Mouse (Mus musculus) embryonic facial prominence, embryonic 13.5 days (tissue): ENCODE measurements around the gene R3hdm4. TPM values are rescaled to one million over a fixed set of nuclear protein-coding genes. Genes with fewer than 3 reads are reported as not detected.
"Not testable (repeated sequence)": the region's sequence is repeated elsewhere in the genome, so short reads cannot be mapped to it uniquely, and the experiment has no call there.

ENCODE experiments used
- ATAC-seq: fragments of 200-750 bp; cut with Nextera tagmentation; 2 replicates; pipeline ENCODE4 v1.8.0; 2017; ENCODE audit warnings: low read depth; ENCODE audit not compliant: insufficient number of reproducible peaks, insufficient read depth, low FRiP score, low TSS enrichment
- H3K27ac ChIP-seq: fragments of 300-500 bp; sonication (generic); 2 replicates; pipeline ENCODE4 v1.5.1; 2015; ENCODE audit warnings: moderate library complexity, mild to moderate bottlenecking, inconsistent platforms
- H3K27me3 ChIP-seq: fragments of 300-500 bp; sonication (generic); 2 replicates; pipeline ENCODE4 v1.6.1; 2015; ENCODE audit warnings: mild to moderate bottlenecking, inconsistent platforms
- H3K36me3 ChIP-seq: fragments of 300-500 bp; sonication (generic); 2 replicates; pipeline ENCODE4 v1.6.1; 2015; ENCODE audit warnings: mild to moderate bottlenecking, inconsistent platforms
- H3K4me1 ChIP-seq: fragments of 300-500 bp; sonication (generic); 2 replicates; pipeline ENCODE4 v1.6.1; 2015; ENCODE audit warnings: inconsistent platforms
- H3K4me2 ChIP-seq: fragments of 300-500 bp; sonication (generic); 2 replicates; pipeline ENCODE4 v1.6.1; 2015; ENCODE audit warnings: moderate library complexity, mild to moderate bottlenecking, inconsistent platforms
- H3K4me3 ChIP-seq: fragments of 300-500 bp; sonication (generic); 2 replicates; pipeline ENCODE4 v1.5.1; 2015; ENCODE audit warnings: mild to moderate bottlenecking, inconsistent platforms
- H3K9ac ChIP-seq: fragments of 300-500 bp; sonication (generic); 2 replicates; pipeline ENCODE4 v1.6.1; 2015; ENCODE audit warnings: mild to moderate bottlenecking, inconsistent platforms
- H3K9me3 ChIP-seq: fragments of 300-500 bp; sonication (generic); 2 replicates; pipeline ENCODE4 v1.6.1; 2016; ENCODE audit warnings: inconsistent platforms
- WGBS: fragments of 180-500 bp; shearing (Covaris S2); methylation state at CpG from one replicate; pipeline ENCODE4 v1.1.7; 2015; ENCODE audit warnings: mixed read lengths; 5-methylcytosine and 5-hydroxymethylcytosine counted together
- polyA plus RNA-seq: library from polyadenylated mRNA; unstranded; fragments of >200 nt; fragmentation: Nextera tagmentation; extraction: Ambion mirVana; gene quantifications from 2 replicates; pipeline ENCODE4 v1.2.1, GENCODE M21; 2015

R3hdm4 gene
- polyA plus RNA-seq, 1 experiment from 2014 or later = 190 TPM

DNA sequence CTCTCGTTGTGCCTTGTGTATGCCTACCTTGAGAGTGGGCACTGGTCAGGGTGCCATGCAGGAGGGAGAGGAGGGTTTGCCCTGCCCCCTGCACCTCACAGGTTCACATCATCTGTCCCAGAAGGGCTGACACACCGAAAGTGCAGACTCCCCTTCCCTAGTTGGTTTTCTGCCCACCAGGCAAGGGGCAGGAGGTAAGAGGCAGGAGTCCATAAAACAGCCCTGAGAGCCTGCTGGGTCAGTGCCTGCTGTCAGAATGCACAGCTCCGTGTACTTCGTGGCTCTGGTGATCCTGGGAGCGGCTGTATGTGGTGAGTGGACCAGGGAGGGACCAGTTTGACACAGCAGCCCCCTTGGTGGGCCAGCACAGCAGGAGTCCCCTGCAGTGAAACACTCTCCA lies 30.3 kb downstream of the R3hdm4 start, which contains the start of gene Cfd:
Gene Cfd, plus strand, starts transcription at position 184 of the 400 bp plus-strand sequence.
- 0 out of 2 replicates have a peak within 1 kb of the TSS, but pooled peaks have one; percentile 41 for H3K9ac ChIP-seq
- no peak within 1 kb of the TSS for H3K4me2 ChIP-seq
- H3K4me1 ChIP-seq = 0 out of 2 replicates have a peak, but pooled peaks cover 2% of the 10 kb centered on the region
- peaks cover 17% of the 10 kb centered on the region for H3K36me3 ChIP-seq
- H3K27me3 ChIP-seq = no peaks in the 10 kb centered on the region
- ATAC-seq = no peak
- no peak within 1 kb of the TSS for H3K27ac ChIP-seq
- 41% methylated on average over 5 of the region's 5 CpGs for WGBS
- H3K9me3 ChIP-seq = no peaks in the 10 kb centered on the region
- H3K4me3 ChIP-seq = no peak within 1 kb of the TSS

DNA sequence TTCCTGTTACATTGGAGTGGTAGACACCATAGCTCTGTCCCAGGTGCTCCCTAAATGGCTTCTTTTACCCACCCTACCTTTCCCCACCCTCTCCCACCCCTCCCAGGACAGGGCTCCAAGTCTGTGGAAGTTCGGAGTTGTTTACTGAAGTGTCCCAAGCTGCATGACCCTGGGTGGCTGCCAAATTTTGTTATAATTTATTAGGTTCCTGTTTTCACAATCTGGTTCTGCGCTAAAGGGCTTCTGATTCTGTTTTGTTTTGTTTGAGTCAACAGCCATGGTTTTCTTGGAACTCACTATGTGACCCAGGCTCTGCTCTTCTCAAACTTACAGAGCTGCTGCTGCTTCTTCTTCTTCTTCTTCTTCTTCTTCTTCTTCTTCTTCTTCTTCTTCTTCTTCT lies 31.6 kb downstream of the R3hdm4 start:
- Histone ChIP-seq H3K27ac (no peak overlapping the region), H3K4me2 (no peak overlapping the region), H3K4me1 (0 out of 2 replicates have a peak, but pooled peaks cover 4% of the 10 kb centered on the region), H3K27me3 (no peaks in the 10 kb centered on the region), H3K36me3 (peaks cover 6% of the 10 kb centered on the region; the same call in 1 of the 2 replicates), H3K9me3 (no peaks in the 10 kb centered on the region), H3K4me3 (no peak overlapping the region), H3K9ac (no peak overlapping the region)
- no peak for ATAC-seq
- whole genome bisulfite sequencing = 85% methylated on average over 2 of the region's 2 CpGs

DNA sequence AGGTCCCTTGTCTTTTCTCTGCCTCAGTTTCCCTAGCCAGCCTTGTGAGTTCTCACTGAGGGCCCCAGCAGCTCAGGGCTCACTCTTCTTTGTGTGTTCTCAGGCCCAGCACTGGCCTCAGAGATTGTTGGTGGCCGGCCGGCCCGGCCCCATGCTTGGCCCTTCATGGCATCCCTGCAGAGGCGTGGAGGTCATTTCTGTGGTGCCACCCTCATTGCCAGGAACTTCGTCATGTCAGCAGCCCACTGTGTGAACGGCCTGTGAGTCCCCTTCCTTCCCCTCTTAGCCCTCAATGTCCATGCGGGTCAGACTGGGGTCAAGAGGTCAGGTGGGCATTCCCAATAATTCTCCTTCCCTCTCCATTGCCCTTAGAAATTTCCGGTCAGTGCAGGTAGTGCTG lies 34.4 kb downstream of the R3hdm4 start:
- H3K9ac ChIP-seq = no peak overlapping the region
- no peak overlapping the region for H3K4me2 ChIP-seq
- no peak for ATAC-seq
- no peaks in the 10 kb centered on the region for H3K9me3 ChIP-seq
- H3K27me3 ChIP-seq = peaks cover 12% of the 10 kb centered on the region; the same call in 1 of the 2 replicates
- H3K36me3 ChIP-seq = no peaks in the 10 kb centered on the region
- 65% methylated on average over 8 of the region's 8 CpGs for WGBS
- H3K27ac ChIP-seq = no peak overlapping the region
- no peak overlapping the region for H3K4me3 ChIP-seq
- H3K4me1 ChIP-seq = peaks cover 28% of the 10 kb centered on the region

DNA sequence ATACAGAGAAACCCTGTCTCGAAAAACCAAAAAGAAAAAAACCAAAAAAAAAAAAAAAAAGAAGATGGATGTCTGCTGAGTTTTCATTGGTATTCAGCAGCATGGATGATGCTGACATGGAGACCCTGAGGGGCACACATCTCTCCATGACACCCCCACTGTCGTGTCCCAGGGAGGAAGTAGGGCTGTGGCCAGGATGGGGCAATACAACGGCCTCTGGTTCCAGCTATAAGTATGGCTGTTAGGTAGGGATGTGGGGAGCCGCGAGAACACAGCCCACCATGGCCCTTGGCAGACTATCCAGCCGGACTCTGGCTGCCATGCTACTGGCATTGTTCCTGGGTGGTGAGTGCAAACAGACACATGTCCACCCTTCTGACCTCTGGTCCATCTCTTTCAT lies 35.0 kb downstream of the R3hdm4 start, which contains the start of gene Elane:
Gene Elane, plus strand, starts transcription at position 194 of the 400 bp plus-strand sequence.
- Histone ChIP-seq H3K27ac (no peak within 1 kb of the TSS), H3K4me1 (peaks cover 29% of the 10 kb centered on the region), H3K36me3 (no peaks in the 10 kb centered on the region), H3K4me2 (no peak within 1 kb of the TSS), H3K9ac (no peak within 1 kb of the TSS), H3K4me3 (no peak within 1 kb of the TSS), H3K9me3 (no peaks in the 10 kb centered on the region), H3K27me3 (peaks cover 12% of the 10 kb centered on the region; the same call in 1 of the 2 replicates)
- no peak for ATAC-seq
- 88% methylated on average over 6 of the region's 6 CpGs for WGBS

DNA sequence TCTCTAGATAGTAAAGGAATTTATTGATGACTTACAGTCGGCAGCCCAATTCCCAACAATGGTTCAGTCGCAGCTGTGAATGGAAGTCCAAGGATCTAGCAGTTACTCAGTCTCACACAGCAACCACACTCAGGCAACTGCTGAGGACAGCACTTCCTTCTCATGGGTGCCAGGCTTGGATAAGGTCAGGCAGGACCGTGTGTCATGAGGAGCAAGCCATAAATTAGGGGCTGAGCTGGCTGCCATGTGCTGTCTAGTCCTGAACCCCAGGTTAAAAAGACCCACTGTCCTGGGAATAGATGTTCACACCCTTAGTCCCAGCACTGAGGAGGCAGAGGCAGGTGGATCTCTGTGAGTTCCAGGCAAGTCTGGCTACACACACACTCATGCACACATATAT lies 36.1 kb downstream of the R3hdm4 start:
- ATAC-seq, H3K27ac ChIP-seq, H3K4me2 ChIP-seq, H3K36me3 ChIP-seq, H3K9me3 ChIP-seq, H3K9ac ChIP-seq, H3K4me3 ChIP-seq: not testable (repeated sequence)
- H3K4me1 ChIP-seq = peaks cover 29% of the 10 kb centered on the region
- 76% methylated on average over 3 of the region's 3 CpGs for WGBS
- peaks cover 12% of the 10 kb centered on the region for H3K27me3 ChIP-seq

DNA sequence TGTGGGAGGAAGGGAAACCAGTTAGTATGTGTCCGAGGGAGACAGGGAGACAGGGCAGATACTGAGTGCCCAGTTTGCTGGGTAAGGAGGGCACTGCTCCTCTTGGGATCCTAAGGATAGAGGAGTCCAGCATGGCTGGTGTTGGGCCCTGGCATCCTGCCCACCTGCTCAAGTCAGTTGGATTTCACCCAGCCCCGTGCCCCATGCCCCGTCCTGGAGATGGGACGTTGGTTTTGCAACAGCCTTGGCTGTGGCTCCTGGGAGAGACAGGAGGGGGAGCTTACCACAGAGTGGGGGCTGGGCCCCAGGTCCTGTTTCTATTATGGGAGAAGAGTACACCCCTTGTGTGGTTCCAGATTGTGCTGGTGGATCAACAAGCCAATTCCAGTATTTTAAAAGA lies 36.6 kb downstream of the R3hdm4 start:
- Histone ChIP-seq H3K36me3 (no peaks in the 10 kb centered on the region), H3K27ac (no peak overlapping the region), H3K4me2 (no peak overlapping the region), H3K27me3 (peaks cover 12% of the 10 kb centered on the region), H3K9ac (0 out of 2 replicates have a peak overlapping the region, but pooled peaks have one; percentile 51), H3K4me1 (peaks cover 29% of the 10 kb centered on the region), H3K9me3 (no peaks in the 10 kb centered on the region), H3K4me3 (no peak overlapping the region)
- WGBS = 52% methylated on average over 4 of the region's 4 CpGs
- ATAC-seq = no peak

DNA sequence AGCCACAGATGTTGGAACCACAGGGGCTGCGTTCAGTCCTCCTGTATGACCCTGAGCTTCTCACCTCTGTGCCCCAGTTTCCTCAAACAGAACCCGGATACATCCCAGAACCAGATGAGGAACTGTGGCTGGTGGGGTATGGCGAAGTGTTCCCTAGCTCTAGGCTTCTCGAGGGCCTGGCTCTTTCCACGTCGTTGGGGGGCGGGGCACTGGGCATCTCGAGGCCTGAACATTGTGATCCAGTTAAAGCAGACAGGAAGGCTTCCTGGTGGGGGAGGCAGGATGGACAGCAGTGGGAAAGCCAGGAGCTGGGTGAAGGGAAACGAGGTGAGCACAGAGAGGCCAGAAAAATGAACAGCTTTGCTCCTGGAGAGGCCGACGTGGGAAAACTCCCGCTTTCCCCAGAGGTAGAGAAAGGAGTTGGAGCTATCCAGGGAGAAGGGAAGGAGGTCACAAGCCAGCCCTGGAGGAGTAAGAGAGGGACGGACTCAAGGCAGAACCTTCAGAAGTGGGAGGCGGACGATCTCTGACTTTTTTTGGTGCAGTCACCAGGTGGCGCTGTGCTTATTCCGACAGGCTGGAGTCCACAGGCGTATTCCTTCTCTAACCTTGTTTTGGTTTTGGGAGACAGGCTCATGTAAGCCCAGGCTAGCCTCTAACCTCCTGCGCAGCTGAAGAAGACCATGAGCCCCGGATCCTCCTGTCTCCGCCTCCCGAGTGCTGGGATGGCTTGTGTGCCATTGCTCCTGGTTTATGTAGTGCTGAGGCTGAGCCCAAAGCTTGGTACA lies 37.5 kb downstream of the R3hdm4 start:
- ATAC-seq = no peak
- no peaks in the 10 kb centered on the region for H3K36me3 ChIP-seq
- peaks cover 12% of the 10 kb centered on the region for H3K27me3 ChIP-seq
- H3K4me3 ChIP-seq = 0 out of 2 replicates have a peak overlapping the region, but pooled peaks have one; percentile 7
- H3K27ac ChIP-seq = no peak overlapping the region
- peak overlapping the region; percentile 31 for H3K4me2 ChIP-seq
- peaks cover 29% of the 10 kb centered on the region for H3K4me1 ChIP-seq
- no peaks in the 10 kb centered on the region for H3K9me3 ChIP-seq
- H3K9ac ChIP-seq = peak overlapping the region; percentile 51
- WGBS = 16% methylated on average over 22 of the region's 22 CpGs

DNA sequence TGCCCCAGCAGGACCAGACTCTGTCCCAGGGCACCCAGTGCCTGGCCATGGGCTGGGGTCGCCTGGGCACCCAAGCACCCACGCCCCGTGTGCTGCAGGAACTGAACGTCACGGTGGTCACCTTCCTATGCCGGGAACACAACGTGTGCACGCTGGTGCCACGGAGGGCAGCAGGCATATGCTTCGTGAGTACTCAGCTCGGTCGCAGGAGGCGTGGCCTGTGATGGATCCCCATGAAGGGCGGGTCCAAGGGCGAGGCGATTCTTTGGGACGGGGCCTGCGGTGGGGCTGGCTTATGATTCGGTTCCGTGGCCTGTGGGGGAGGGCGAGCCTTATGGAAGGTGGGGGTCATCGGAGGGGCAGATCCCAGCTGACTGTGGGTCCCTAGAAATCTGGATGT lies 39.0 kb downstream of the R3hdm4 start:
- peaks cover 33% of the 10 kb centered on the region for H3K4me1 ChIP-seq
- 6% methylated on average over 22 of the region's 22 CpGs for WGBS
- 0 out of 2 replicates have a peak, but pooled peaks have one; percentile 12 for ATAC-seq
- H3K27ac ChIP-seq = no peak overlapping the region
- no peaks in the 10 kb centered on the region for H3K36me3 ChIP-seq
- peak overlapping the region; percentile 28 for H3K4me3 ChIP-seq
- H3K4me2 ChIP-seq = peak overlapping the region; percentile 57
- H3K9me3 ChIP-seq = no peaks in the 10 kb centered on the region
- H3K9ac ChIP-seq = peak overlapping the region; percentile 61
- peaks cover 12% of the 10 kb centered on the region for H3K27me3 ChIP-seq

DNA sequence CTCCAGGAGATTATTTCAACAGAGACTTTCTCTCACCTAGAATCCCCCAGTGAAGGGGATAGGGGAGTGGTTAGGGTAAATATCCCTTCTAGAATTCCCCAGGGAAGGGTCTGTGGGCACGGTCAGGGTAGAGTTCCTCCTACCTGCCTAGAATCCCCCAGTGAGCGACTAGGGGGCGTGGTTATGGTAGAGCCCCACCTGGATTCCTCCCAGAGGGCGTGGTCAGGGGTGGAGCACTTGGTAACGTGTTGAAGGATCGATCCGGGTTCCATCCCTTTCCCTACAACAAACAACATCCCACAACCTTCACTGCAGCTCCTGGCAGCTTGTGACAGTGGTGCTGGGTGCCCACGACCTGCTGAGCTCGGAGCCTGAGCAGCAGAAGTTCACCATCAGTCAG lies 40.3 kb downstream of the R3hdm4 start:
- H3K27ac ChIP-seq = no peak overlapping the region
- no peak overlapping the region for H3K9ac ChIP-seq
- 0 out of 2 replicates have a peak overlapping the region, but pooled peaks have one; percentile 0 for H3K4me2 ChIP-seq
- H3K4me1 ChIP-seq = peaks cover 33% of the 10 kb centered on the region
- peaks cover 12% of the 10 kb centered on the region for H3K27me3 ChIP-seq
- ATAC-seq = no peak
- H3K9me3 ChIP-seq = no peaks in the 10 kb centered on the region
- 17% methylated on average over 9 of the region's 9 CpGs for WGBS
- H3K36me3 ChIP-seq = no peaks in the 10 kb centered on the region
- H3K4me3 ChIP-seq = no peak overlapping the region

DNA sequence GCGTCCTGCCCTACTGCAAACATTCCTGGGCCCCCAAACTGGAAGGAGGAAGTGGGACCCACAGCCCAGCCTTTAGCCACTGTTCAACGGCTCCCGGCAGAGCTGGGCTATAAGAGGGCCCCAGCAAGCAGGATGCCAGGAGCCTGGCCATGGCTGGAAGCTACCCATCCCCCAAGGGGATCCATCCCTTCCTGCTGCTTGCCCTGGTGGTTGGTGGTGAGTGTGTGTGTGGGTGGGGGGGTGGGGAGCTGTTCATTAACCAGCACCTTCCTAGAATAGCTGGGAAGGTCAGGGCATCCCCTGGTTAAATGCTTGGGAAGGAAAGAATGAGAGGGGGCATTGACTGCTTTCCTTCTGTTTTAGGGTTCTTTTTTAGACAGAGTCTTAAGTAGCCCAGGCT lies 41.5 kb downstream of the R3hdm4 start:
- H3K4me2 ChIP-seq = no peak overlapping the region
- 39% methylated on average over 3 of the region's 3 CpGs for WGBS
- H3K9me3 ChIP-seq = no peaks in the 10 kb centered on the region
- H3K4me3 ChIP-seq = no peak overlapping the region
- H3K36me3 ChIP-seq = no peaks in the 10 kb centered on the region
- no peak overlapping the region for H3K27ac ChIP-seq
- peaks cover 41% of the 10 kb centered on the region for H3K4me1 ChIP-seq
- H3K9ac ChIP-seq = no peak overlapping the region
- peaks cover 12% of the 10 kb centered on the region for H3K27me3 ChIP-seq
- ATAC-seq = no peak

DNA sequence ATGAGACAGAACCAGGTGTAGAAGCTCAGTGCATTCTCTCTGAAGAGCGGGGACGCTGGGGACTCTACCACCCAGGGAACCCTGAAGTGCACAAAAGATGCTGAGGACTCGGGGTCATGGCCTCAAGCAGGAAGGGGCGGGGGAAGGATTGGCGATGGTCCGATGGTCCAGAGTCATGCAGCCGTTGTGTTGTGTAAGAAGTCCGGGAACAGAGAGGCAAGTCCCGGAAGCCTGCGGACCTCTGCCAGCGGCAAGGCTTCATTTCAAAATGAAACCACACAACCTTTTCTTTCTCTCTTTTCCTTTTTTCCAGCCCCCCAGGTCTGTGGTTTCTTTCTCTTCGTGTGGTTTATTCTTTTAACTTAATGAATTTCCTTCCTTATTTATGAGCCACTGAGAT lies 43.3 kb downstream of the R3hdm4 start:
- WGBS = 37% methylated on average over 12 of the region's 12 CpGs
- Histone ChIP-seq H3K36me3 (no peaks in the 10 kb centered on the region), H3K4me2 (no peak overlapping the region), H3K27ac (no peak overlapping the region), H3K9me3 (no peaks in the 10 kb centered on the region), H3K4me3 (no peak overlapping the region), H3K4me1 (peaks cover 35% of the 10 kb centered on the region), H3K27me3 (peaks cover 8% of the 10 kb centered on the region), H3K9ac (no peak overlapping the region)
- ATAC-seq = no peak

DNA sequence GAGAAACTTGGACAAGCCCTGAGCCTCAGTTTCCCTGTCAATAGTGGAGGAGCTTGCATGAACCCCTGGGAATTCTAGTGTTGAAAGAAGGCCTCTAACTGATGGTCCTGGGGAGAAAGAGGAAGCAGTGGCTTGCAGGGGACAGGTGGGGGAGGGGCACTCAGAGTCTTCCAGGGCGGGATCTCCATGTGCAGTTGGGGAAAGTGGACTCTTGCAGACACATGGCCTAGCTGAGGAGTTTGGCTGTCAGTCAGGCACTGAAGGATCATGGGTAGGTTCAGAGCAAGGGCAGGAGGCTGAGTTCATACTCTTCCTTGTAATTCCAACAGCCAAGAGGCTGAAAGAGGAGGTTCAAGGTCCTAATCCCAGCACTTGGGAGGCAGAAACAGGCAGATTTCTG lies 43.8 kb downstream of the R3hdm4 start:
- Histone ChIP-seq H3K4me2 (no peak overlapping the region), H3K9me3 (no peaks in the 10 kb centered on the region), H3K4me1 (peaks cover 33% of the 10 kb centered on the region), H3K36me3 (no peaks in the 10 kb centered on the region), H3K27me3 (peaks cover 2% of the 10 kb centered on the region), H3K9ac (no peak overlapping the region), H3K4me3 (no peak overlapping the region), H3K27ac (no peak overlapping the region)
- ATAC-seq = no peak
- 43% methylated on average over 1 of the region's 1 CpGs for WGBS
